Mouse (Mus musculus): ENCODE results near the gene Plch2.

DNA sequence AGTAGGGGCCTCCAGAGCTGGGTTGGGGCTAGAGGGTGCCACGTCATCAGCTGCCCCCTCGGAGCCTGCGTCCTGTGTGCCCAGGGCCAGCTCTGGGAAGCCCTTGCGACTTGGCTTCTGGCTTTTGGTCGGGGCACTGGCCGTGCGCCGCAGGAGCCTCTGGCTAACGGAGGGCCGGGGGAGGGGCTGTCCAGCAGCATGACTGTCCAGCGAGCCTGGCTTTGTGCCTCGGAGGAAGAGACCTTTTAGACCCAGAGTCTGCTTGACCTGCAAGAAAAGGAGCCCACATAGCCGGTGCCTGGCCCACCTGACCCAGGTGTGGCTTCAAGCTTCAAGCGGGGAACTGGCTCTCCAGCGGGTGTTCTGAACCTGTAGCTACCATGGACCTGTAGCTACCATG is 69.8 kb downstream of the Plch2 start:
- TF ChIP-seq POLR2A (IDR thresholded peaks at IDR 0.05; ENCODE audit: insufficient read depth, low read depth, low read length) (no peak), CTCF (IDR thresholded peaks at IDR 0.05; ENCODE audit: insufficient read depth, low read depth, low read length) (no peak)

Measured in olfactory bulb, adult 2 months (tissue).